22 mouse cellular contexts compared by ENCODE assay signal in genomic region chr1:81724859-81725258, GRCm38 (mm10).
"Had no signal": no experiment of that assay in that cellular context is flagged by ENCODE, and none has a peak within 500 bp of the region (broad histone marks: within the 10 kb centered on the region; RNA-seq: fewer than 3 reads in every experiment).

No protein-coding gene starts in this region.

- ATAC-seq: liver, postnatal 0 days; lung, postnatal 0 days; midbrain, embryonic 15.5 days had no signal

- DNase-seq: kidney, postnatal 14 days; kidney, postnatal 4 days; left cerebral cortex, postnatal 4 days; liver, postnatal 0 days; lung, embryonic 14.5 days; right cerebral cortex, adult 18-20 months; right cerebral cortex, postnatal 14 days; right cerebral cortex, postnatal 4 days; thymus, adult 2 months; thymus, postnatal 14 days; thymus, postnatal 4 days had no signal

- H3K27ac ChIP-seq: limb, embryonic 12.5 days; limb, embryonic 15.5 days; liver, embryonic 14.5 days; macrophage; midbrain, embryonic 12.5 days; midbrain, embryonic 15.5 days; neural tube, embryonic 12.5 days; neural tube, embryonic 15.5 days; stomach, postnatal 0 days had no signal

- H3K36me3 ChIP-seq: limb, embryonic 12.5 days; limb, embryonic 15.5 days; midbrain, embryonic 12.5 days; midbrain, embryonic 15.5 days; neural tube, embryonic 12.5 days; neural tube, embryonic 15.5 days had no signal

- H3K4me2 ChIP-seq: limb, embryonic 12.5 days; limb, embryonic 15.5 days; liver, embryonic 11.5 days; lung, embryonic 14.5 days; midbrain, embryonic 12.5 days; midbrain, embryonic 15.5 days; neural tube, embryonic 12.5 days; neural tube, embryonic 15.5 days had no signal

- H3K9ac ChIP-seq: limb, embryonic 12.5 days; limb, embryonic 15.5 days; liver, embryonic 14.5 days; liver, postnatal 0 days; lung, embryonic 14.5 days; midbrain, embryonic 12.5 days; midbrain, embryonic 15.5 days; neural tube, embryonic 12.5 days; neural tube, embryonic 15.5 days had no signal

- H3K9me3 ChIP-seq: limb, embryonic 12.5 days; limb, embryonic 15.5 days; midbrain, embryonic 12.5 days; midbrain, embryonic 15.5 days; neural tube, embryonic 12.5 days; neural tube, embryonic 15.5 days had no signal

- H3K4me1 ChIP-seq: limb, embryonic 12.5 days; limb, embryonic 15.5 days; midbrain, embryonic 12.5 days; midbrain, embryonic 15.5 days; neural tube, embryonic 12.5 days; neural tube, embryonic 15.5 days had no signal

- H3K4me3 ChIP-seq: limb, embryonic 12.5 days; limb, embryonic 15.5 days; midbrain, embryonic 12.5 days; midbrain, embryonic 15.5 days; neural tube, embryonic 12.5 days; neural tube, embryonic 15.5 days had no signal

- H3K27me3 ChIP-seq: limb, embryonic 12.5 days; limb, embryonic 15.5 days; midbrain, embryonic 12.5 days; midbrain, embryonic 15.5 days; neural tube, embryonic 12.5 days; neural tube, embryonic 15.5 days had no signal
